Mouse (Mus musculus): ENCODE data around the gene Polr3gl.

DNA sequence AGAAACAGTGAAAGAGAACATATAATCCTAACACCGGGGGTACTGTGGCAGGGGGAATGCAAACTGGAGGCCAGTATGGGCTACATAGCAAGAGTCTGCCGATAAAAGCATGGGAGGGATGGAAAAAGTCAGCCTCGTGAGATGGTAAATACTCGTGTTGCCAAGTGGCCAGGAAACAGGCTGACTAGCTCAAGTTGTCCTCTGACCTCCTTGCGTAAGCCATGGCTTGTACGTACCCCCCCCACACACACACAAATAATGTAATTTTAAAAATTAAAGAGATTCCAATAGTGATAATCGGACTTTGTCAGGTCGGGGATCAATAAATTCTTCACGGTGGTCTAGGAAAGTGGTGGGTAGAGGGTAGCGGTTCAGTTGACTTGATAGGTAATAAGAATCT is 607 bp downstream of the Polr3gl start:
- TF ChIP-seq CTCF (IDR thresholded peaks at IDR 0.05; ENCODE audit: low read depth, low read length) (no peak), POLR2A (IDR thresholded peaks at IDR 0.05; ENCODE audit: extremely low read depth, insufficient read depth, low read length) (no peak)

All from liver, adult 2 months (tissue).